Mouse (Mus musculus) frontal cortex, postnatal 36 days (tissue): ENCODE results near the gene Fau.

Experiments used
- DNase-seq, 2 experiments: peaks; one replicate each; pipeline ENCODE4 v3.0.0; 2022; ENCODE audit warnings: low spot score in 2 of 2

The Fau gene

DNA sequence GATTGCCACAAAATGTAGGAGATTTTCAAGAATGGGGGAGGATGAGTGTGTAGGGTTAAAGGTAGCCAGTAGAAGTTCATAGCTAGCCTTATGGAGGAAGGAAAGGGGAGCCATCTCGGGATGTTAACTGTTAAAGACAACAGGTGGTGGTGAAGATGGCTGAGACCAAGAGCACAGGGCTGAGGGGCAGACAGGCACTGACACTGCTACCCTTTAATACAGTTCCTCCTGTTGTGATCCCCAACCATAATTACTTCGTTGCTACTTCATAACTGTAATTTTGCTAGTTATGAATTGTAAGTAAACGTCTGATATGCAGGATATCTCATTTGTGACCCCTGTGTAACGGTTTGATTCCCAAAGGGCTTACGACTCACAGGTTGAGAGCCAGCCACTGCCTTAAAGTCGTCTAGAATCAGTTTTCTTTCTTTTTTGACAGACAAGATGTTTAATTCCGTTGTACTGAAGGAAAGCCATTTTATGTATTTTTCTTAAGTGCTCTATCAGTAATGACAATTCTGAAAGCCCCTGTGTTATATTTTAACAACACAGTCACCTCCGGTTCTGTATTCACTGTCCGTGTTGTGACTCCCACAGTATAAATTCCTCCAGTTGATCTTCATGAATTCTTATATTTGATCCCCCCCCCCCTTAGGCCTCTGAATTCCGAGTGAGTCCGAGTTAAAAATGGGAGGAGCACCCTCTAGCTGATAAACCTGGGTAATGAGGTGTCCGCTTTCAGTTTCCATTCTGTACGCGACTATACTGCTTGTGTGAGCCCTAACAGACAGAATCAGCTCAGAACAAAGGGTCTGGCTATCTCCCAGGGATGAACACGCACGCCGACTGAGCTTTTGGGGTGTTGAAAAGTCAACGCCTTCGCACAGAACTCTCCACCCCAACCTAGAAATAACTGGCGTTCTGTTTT, 12.0 kb upstream of the Fau start:
- DNase-seq = no peak

DNA sequence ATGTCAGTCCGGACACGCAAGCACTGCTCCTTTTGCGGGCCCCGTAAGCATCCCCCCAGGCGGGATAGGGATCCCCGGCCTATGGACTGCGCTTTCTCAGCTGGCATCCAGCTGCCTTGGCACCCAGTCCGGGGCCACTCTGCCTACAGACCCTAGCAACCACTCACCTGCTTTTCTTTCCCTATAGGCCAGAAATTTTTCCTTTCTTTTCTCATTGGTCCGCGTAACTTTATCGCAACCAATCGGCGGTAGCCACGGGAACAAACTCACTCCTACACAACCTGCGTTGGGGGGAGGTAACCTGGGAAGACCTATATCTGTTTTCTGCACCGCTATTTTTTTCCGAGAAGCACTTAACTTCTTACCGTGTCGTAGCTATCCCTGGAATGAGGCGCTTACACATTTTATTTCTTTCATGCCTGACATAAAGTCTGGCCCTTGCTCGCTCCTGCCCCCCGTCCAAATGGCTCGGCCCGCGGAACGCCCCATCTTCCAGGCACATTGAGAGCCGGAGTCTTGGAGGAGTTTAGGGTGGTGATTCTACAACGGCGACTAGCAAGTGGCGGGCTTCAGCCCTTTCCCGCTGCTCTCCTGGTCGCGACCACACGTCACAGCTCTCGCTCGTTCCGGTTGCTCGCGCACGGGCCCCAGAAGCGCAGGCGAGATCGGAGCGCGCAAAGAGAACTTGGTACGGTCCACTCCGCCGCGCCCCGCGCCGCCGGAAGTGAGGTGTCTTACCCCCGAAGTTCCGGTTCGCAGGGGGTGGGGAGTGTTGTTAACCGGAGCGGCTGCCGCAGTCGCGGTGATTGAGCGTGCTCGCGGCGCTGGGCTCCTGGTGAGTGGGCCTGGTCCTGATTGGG, 11.1 kb upstream of the Fau start, which contains the start of gene Syvn1:
TSS of gene Syvn1 (plus strand) at position 283 of the 860 bp plus-strand sequence.
- DNase-seq = peak; percentile 92 to 93

DNA sequence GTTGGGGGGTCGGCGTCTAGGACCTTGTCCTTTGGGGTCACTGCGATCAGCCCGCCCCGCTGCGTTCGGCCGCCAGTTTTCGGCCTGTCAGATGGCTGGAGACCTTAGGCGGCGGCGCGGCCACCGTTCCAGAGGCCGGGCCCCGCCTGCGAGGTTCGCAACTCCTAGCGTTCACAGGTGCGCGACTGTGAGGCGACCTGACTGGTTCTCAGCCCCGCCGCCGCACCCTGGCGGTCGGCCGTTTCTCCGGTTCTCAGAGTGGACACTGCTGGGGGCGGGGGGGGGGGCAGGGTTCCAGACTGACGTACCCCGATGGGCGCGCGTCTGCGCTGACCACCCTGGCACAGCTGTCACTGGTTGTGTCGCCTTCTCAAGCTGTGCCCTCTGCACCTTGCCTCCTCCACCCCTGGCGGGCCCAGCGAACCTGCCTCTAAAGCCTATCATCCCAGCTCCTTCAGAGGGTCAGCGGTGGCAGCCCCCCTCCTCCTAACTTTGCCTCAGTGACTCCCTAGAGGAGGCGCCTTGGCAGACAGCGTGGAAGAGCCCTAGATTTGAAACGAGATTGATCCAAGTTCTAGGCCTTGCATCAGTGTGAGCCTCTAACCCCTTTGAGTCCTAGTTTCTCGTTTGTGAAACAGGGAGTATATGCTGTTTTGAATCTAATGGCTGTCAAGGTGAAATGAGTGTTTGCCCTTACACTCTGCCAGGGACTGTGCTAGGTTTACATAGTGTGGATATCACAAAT, 10.3 kb upstream of the Fau start:
- no peak for DNase-seq

DNA sequence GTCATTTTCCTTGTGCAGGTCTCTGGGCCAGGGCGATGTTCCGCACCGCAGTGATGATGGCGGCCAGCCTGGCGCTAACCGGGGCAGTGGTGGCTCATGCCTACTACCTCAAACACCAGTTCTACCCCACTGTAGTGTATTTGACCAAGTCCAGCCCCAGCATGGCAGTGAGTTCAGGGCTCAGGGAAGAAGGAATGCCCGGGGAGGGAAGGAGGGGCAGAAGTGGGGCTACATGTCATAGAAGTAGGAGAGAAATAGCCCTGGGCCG, 9.8 kb upstream of the Fau start:
- no peak for DNase-seq

DNA sequence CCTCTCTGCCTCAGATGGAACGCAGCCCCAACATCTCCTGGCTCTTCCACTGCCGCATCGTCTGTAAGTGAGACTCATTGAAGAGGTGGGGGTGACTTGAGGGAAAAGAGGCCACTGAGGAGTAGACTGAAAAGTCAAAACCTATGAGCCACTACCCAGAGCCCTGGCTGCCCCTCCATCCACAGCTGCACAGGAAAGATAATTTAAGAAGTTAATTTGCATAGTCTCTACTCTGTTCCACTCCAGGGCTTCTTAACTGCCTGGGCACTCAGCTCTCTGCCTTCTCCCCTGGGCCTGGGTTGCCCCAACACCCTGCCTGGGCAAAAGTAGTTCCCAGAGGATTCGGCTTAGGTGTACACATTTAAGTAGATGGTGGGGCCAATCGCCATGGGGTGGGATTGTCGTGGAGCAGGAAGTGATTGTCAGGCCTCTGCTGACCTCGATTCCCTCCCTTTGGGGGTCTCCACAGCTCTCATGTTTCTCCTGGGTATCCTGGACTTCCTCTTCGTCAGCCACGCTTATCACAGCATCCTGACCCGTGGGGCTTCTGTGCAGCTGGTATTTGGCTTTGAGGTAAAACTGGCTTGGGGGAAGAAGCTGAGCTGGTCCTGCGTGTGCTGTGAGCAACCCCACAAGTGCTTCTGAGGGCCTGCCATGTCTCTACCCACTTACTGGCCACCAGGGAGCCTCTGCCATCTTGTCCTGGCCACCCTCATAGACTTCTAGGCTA, 8.8 kb upstream of the Fau start:
- DNase-seq = no peak

DNA sequence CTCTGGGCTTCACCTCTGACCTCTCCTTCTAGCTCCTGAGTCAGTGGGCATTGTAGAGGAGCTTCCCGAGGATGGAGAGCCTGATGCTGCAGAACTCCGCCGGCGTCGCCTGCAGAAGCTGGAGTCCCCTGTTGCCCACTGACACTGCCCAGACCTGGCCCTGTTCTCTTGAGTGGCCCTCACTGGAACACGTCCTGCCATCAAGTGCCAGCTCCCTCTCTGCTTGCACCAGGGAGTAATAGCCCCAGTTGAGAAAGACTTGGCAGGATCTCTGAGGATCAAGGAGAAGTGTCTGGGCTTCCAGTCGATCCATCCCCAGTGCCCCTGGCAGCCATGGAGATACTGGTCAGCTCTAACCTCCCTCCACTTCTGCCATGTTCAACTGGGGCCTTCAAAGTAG, 5.1 kb upstream of the Fau start:
- DNase-seq = no peak

DNA sequence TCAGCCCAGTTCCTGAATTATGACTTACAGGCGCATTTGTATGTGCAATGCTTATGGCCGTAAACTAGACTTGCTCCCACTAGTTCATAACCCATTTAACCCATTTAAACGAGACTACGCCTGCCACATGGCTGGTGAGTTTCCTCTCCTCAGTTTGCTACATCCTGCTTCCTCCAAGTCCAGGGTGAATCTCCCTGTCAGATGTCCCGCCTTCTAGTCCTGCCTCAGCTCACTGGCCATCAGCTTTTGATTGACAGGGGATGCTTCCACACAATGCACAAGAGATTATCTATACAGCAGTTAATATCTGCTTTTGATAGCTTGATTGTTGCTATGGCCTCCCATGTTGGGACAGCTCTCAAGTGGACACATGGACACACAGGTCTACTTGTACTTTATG, 3.3 kb upstream of the Fau start:
- DNase-seq = no peak

DNA sequence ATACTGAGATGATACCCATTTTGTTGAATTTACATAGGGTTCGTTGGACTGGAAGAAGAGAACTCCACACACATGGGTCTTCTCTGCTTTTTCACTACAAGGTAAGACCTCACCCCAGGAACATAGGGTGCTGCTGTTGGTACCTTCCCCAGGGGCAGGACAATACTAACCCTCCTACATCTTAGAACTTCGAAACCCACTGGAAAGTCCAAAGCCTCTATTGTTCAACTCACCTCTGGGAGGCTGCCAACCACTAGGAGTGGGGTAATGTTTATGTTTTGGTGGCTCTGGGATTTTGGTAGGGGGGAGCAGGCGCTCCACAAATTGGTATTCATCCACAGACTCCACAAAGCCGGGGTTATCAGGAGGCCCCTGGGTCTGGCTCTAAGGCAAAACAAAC, 948 bp upstream of the Fau start:
- DNase-seq = no peak

DNA sequence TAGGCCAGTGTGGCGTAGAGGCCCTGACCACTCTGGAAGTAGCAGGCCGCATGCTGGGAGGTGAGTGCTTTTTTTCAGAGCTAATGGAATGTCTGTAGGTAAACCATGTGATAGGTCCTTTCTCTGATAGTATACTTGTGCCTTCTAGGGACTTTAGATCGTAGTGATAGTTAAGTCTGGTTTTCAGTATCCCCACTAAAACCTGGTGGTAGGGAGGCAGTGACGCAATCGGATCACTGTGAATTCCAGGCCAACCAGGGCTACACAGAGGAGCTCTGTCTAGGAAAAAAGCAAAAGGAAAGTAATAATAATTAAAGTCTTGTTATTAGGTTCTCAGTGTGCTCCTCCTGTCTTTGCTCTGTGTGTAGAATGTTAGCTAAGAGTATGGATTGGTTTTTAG, 869 bp downstream of the Fau start:
- no peak for DNase-seq

DNA sequence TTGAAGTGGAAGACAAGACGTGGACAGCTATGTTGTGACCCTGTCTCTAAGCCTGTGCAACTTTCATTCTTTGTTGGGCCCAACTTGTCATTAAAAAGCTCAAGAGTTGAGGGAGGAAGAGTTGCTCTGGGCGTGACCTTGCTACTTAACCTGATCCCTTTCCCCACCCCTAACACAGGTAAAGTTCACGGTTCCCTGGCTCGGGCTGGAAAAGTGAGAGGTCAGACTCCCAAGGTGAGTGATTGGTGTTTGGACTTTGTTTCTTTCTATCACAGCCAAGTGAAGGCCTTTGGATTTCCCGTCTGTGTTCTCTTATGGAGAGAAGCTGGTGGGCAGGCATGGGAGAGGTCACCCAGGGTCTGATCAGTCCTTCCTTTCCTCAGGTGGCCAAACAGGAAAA, 1.3 kb downstream of the Fau start:
- no peak for DNase-seq

DNA sequence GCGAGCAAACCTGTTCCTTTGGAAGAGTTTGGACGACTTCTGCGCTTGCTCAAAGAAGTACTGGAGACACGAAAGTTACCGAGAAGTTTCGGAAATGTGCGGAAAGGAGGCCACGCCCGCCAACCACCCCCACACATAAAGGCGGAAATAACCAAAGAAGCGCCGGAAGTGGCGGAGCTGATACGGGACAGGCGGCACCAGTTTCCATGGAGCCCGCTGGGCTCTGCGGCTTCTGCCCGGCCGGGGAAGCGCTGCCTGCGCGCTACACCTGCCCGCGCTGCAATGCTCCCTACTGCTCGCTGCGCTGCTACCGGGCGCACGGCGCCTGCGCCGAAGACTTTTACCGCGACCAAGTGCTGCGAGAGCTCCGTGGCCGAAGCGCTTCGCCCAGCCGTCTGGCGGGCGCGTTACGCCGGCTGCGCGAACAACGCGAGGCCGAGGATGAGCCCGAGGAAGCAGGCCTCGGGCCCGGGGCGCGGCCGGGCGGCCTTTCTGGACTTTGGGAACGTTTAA, 3.4 kb downstream of the Fau start, which contains the start of gene Znhit2:
TSS of gene Znhit2 (plus strand) at position 172 of the 513 bp plus-strand sequence.
- peak; percentile 93 to 97 for DNase-seq

DNA sequence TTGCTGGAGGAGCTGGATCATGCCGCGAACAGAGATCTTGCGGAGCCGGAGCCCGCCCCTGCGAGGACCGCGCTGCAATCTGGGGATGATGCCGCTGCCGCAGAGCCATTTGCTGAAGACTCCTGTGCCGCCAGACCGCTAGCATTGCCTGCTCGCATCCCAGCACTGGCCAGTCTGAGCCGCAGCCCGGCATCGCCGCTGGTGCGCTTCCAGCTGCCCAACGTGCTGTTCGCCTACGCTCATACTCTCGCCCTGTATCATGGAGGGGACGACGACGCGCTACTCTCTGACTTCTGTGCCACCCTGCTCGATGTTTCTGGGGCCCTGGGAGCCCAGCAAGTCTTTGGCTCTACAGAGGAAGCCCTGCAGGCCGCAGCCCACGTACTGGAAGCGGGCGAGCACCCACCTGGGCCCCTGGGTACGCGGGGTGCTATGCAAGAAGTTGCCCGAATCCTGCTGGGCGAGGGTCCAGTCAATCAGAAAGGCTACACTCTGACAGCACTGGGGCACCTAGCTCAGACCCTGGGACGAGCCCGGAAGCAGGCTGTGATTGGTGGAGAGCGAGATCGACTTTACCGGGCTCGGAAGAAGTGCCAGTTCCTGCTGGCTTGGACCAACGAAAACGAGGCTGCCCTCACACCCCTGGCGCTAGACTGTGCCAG, 4.1 kb downstream of the Fau start:
- DNase-seq = peak; percentile 36 to 39

DNA sequence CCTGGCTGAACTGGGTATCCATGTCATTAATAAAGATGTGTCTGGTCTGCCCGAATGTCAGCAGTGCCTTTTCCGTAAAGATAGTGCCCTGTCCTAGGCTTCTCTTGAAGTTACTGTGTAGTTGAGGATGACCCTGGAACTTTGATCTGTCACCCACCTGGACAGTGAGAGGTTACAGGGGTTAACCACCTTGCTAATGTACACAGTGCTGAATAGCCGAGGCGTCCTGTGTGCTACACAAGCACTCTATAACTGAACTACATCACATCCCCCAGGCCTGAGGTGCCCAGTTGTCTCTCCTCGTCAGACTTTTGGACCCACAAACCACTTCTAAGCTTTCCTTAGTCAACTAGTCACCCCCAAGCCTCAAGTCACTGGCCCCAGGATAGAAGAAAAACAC, 4.8 kb downstream of the Fau start:
- no peak for DNase-seq

DNA sequence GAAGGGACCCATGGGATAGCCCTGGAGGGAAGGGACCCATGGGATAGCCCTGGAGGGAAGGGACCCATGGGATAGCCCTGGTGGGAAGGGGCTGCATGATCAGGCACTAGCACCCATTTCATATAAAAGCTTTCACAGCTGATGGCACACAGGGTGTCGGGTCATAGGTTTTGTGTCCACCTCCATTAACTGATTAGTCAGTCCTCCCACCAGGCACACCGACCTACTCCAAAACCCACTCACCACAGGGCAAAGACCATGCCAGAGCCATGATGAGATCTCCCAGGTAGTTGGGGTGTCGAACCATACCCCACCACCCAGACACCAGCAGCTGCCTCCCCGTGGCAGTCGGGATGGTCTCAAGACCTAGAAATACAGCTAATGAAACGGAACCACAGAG, 5.4 kb downstream of the Fau start:
- no peak for DNase-seq

DNA sequence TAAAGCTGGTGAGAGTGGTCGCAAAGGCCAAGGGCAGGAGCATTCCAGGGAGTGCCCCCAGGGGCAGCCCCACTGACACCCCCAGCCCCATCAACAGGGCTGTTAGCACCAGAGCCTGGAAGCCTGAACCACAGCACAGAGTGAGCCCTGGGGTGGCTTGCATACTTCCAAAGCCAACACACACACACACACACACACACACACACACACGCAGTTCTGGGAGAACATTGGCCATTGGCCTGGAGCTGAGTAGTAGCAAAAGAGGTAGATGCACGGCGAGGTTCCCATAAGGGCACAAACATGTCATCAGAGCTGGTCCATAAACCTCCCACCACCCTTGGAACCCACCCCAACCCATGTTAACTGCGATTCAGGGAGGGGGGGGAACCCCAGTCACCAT, 8.9 kb downstream of the Fau start:
- no peak for DNase-seq

DNA sequence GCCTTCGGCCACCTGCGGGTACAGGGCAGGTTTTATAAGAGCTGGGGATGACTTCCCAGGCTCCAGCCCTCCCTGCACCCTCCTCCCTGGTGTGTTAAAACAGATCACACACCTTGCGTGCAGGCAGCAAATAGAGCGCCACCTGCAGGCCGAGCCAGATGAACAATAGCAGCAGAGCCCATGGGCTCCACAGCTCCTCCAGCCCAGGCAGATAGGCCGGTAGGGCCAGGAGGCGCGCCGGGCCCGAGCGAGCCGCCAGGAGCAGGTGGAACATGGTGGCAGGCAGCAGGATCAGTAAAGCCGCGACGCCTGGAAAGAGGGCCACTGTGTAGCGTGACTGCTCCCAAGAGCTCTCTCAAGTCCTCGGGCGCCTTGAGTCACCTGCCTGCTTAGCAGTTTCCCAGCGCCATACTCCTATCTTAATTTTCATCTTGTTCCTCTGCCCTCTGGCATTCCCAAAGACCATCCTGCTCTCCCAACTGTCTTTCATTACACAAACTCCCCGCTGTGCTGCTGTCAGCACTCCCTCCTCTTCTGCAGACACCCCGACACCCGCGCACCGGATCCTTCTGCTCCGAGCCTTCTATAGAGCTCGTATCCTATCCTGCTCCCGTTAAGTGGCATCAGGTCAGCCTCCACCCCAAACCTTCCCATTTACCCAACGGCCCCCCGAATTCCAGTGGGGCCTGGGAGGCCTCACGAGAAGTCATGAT, 9.5 kb downstream of the Fau start:
- DNase-seq = peak; percentile 78 to 87

DNA sequence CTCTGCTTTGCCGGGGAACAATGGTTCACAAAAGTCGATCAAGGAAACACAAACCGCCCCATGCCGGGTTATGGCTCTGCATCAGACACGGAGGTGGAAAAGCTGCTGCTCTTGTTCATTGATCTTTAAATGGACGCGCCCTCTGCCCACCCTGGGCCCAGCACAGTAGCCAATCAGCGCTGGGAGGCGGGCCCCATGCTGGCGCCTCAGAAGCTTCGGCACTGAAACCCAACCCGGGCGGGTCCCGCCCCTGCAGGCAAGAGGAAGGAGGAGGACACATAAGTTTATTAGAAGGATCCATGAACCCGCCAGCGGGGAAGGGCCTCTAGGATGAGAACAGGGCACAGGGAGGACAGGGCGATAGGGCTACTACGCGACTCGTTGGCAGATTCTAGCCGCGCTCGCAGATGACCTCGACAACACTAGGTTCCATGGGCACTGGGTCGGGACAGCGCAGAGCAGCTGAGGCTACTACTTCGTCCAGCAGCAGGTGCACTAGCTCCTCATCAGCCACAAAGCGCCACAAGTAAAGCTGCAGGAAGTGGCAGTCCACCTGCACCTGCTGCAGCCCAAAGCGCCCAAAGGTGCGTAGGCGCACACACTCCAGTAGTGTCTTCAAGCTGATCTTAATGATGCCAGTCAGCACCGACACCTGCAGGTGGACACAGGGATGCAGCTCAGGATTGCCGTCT, 10.2 kb downstream of the Fau start, which contains the start of gene Tm7sf2:
TSS of gene Tm7sf2 (minus strand) at position 650 of the 692 bp plus-strand sequence.
- peak; percentile 77 to 87 for DNase-seq

DNA sequence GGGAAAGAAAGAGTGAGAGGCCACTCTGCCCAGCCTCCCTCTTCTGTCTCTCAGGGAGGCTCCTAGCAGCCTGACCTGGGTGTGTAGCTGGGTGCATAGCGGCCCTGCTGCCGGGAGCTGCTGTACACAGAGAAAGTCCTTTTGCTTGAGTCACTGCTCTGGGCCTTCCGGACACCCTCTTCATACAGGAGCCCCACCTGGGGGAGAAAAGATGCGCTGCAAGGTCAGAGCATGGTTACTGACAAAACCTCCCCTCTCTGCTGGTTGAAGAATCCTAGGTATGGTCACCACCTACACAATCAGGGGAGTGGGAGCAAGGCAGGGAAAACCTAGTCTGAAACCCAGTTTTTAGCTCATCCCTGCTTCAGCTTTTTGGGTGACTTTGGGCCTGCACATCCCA, 11.3 kb downstream of the Fau start:
- DNase-seq = no peak

DNA sequence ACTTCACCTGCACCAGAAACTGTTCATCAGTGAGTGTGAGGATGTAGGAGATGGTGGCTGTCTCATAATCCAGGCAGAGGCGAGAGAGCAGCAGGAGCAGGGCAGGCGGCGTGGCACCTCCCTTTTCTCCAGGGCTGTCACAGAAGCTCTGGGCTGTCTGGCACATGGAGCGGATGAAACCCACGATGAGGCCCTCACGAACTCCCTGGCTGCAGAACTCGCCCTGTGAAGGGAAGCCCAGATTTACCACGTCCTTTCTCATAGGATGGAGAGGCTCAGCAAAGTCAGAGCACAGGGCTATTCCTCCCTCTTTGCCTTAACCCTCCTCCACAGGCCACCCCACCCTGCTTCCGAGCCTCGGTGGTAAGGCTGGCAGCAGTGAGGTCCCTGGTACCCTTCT, 12.2 kb downstream of the Fau start:
- no peak for DNase-seq
